9 mouse cellular contexts compared by ENCODE assay signal in genomic region chr3:133092936-133093335, GRCm38 (mm10). TPM values are rescaled to one million over a fixed set of nuclear protein-coding genes. Genes with fewer than 3 reads are reported as not detected.
DNase-seq lines count a peak whose midpoint lies in the region; ATAC-seq and TF ChIP-seq lines count a peak whose summit lies in the region.
"Had no signal": no experiment of that assay in that cellular context is flagged by ENCODE, and none has a peak within 500 bp of the region (broad histone marks: within the 10 kb centered on the region; RNA-seq: fewer than 3 reads in every experiment).

No protein-coding gene starts in this region.

- H3K27me3 ChIP-seq in lung, postnatal 0 days (replicated peaks; ENCODE audit: insufficient read depth, low read length), result no peaks in the 10 kb centered on the region
- H3K27me3 ChIP-seq in liver, postnatal 0 days (ENCODE audit: insufficient read depth, low read length), result no peaks in the 10 kb centered on the region
- H3K27me3 ChIP-seq in stomach, postnatal 0 days (ENCODE audit: control insufficient read depth, insufficient read depth, low read length), result no peaks in the 10 kb centered on the region

- peak overlapping the region; percentile 94; the same call in 1 of the 2 replicates for H3K4me3 ChIP-seq in lung, postnatal 0 days (ENCODE audit: low read depth, low read length)
- no peak overlapping the region for H3K4me3 ChIP-seq in lung, adult 2 months (replicated peaks; ENCODE audit: extremely low read depth, low read depth, low read length)
- H3K4me3 ChIP-seq in liver, postnatal 0 days (ENCODE audit: low read depth, low read length), result peak overlapping the region; percentile 90
- H3K4me3 ChIP-seq in stomach, postnatal 0 days (ENCODE audit: low read depth, low read length), result peak overlapping the region; percentile 98; the same call in 1 of the 2 replicates

- H3K9me3 ChIP-seq in lung, postnatal 0 days (ENCODE audit: low read length), result no peaks in the 10 kb centered on the region
- no peaks in the 10 kb centered on the region for H3K9me3 ChIP-seq in liver, postnatal 0 days (ENCODE audit: low read length)
- H3K9me3 ChIP-seq in stomach, postnatal 0 days (ENCODE audit: control insufficient read depth, low read length), result no peaks in the 10 kb centered on the region

- no peak for TF ChIP-seq POLR2A in lung, adult 2 months (IDR thresholded peaks at IDR 0.05; ENCODE audit: borderline replicate concordance, extremely low read depth, low read depth, low read length)

- no peak overlapping the region for H3K27ac ChIP-seq in lung, postnatal 0 days (ENCODE audit: low read length)
- peak overlapping the region; percentile 92 for H3K27ac ChIP-seq in liver, postnatal 0 days (ENCODE audit: low read depth)
- no peak overlapping the region for H3K27ac ChIP-seq in stomach, postnatal 0 days (replicated peaks)

- WGBS in lung, postnatal 0 days, result 69% methylated on average over 1 of the region's 1 CpGs
- WGBS in lung, adult 2 months, result 50% methylated on average over 1 of the region's 1 CpGs
- 40% methylated on average over 1 of the region's 1 CpGs for WGBS in liver, postnatal 0 days (ENCODE audit: insufficient replicate concordance)
- 74% methylated on average over 1 of the region's 1 CpGs for WGBS in stomach, postnatal 0 days

- peak overlapping the region; percentile 61; the same call in 1 of the 2 replicates for H3K4me2 ChIP-seq in lung, postnatal 0 days (replicated peaks; ENCODE audit: low read depth, low read length)
- peak overlapping the region; percentile 92 for H3K4me2 ChIP-seq in liver, postnatal 0 days (ENCODE audit: low read depth, low read length)
- peak overlapping the region; percentile 74 for H3K4me2 ChIP-seq in stomach, postnatal 0 days (replicated peaks; ENCODE audit: low read depth)

- peak; percentile 5 for DNase-seq in lung, postnatal 0 days (ENCODE audit: low spot score)
- DNase-seq in lung, adult 2 months, result no peak
- no peak for DNase-seq in liver, postnatal 0 days
- DNase-seq in stomach, postnatal 0 days (ENCODE audit: low spot score), result no peak
- DNase-seq in MN1 (ENCODE audit: low spot score), result no peak
- no peak for DNase-seq in layer of hippocampus, postnatal 25 days (ENCODE audit: extremely low spot score in 1 of 2, low spot score in 1 of 2)
- DNase-seq in cerebellum, adult 9-11 months, result no peak
- DNase-seq: adrenal gland, postnatal 25 days had no signal

- peak overlapping the region; percentile 86; the same call in 1 of the 2 replicates for H3K9ac ChIP-seq in lung, postnatal 0 days (replicated peaks; ENCODE audit: low read depth)
- H3K9ac ChIP-seq in liver, postnatal 0 days (replicated peaks), result peak overlapping the region; percentile 84
- no peak overlapping the region for H3K9ac ChIP-seq in stomach, postnatal 0 days (ENCODE audit: low read length)

- H3K36me3 ChIP-seq in lung, postnatal 0 days (ENCODE audit: insufficient read depth, low read length), result peaks cover 2% of the 10 kb centered on the region; the same call in 1 of the 2 replicates
- H3K36me3 ChIP-seq in liver, postnatal 0 days (replicated peaks; ENCODE audit: insufficient read depth, low read length), result peaks cover 6% of the 10 kb centered on the region
- H3K36me3 ChIP-seq in stomach, postnatal 0 days (ENCODE audit: control insufficient read depth, insufficient read depth, low read length), result no peaks in the 10 kb centered on the region

- ATAC-seq in lung, postnatal 0 days, result no peak
- peak; percentile 24 for ATAC-seq in granulocyte monocyte progenitor cell, adult 5-6 weeks (replicated peaks; ENCODE audit: poor library complexity, severe bottlenecking)
- ATAC-seq in liver, postnatal 0 days, result no peak
- no peak for ATAC-seq in stomach, postnatal 0 days (ENCODE audit: low FRiP score, low TSS enrichment)

- no peak for TF ChIP-seq EP300 in lung, postnatal 0 days (IDR thresholded peaks at IDR 0.05)
- no peak for TF ChIP-seq EP300 in liver, postnatal 0 days (IDR thresholded peaks at IDR 0.05; ENCODE audit: low read depth)
- no peak for TF ChIP-seq EP300 in stomach, postnatal 0 days (optimal IDR thresholded peaks at IDR 0.05)

- H3K4me1 ChIP-seq in lung, postnatal 0 days (ENCODE audit: insufficient read depth, low read depth, low read length), result peaks cover 6% of the 10 kb centered on the region; the same call in 1 of the 2 replicates
- H3K4me1 ChIP-seq in lung, adult 2 months (ENCODE audit: control insufficient read depth, insufficient read depth, low read length), result peaks cover 2% of the 10 kb centered on the region
- peaks cover 24% of the 10 kb centered on the region for H3K4me1 ChIP-seq in liver, postnatal 0 days (ENCODE audit: insufficient read depth)
- H3K4me1 ChIP-seq in stomach, postnatal 0 days (replicated peaks; ENCODE audit: control insufficient read depth, insufficient read depth), result no peaks in the 10 kb centered on the region

- TF ChIP-seq CTCF in lung, postnatal 0 days (IDR thresholded peaks at IDR 0.05), result no peak
- TF ChIP-seq CTCF in lung, adult 2 months (IDR thresholded peaks at IDR 0.05; ENCODE audit: insufficient read depth, low read length), result no peak
- TF ChIP-seq CTCF in liver, postnatal 0 days (IDR thresholded peaks at IDR 0.05; ENCODE audit: low read depth), result no peak
- TF ChIP-seq CTCF in stomach, postnatal 0 days (IDR thresholded peaks at IDR 0.05; ENCODE audit: low read depth), result no peak

RNA-seq across cellular contexts. Expression of gene Gstcd, which starts 1.1 kb away (rescaled TPM):
- 2.0 TPM in 2 replicates for polyA plus RNA-seq in lung, postnatal 0 days (2015; fragmentation: Nextera tagmentation; extraction: Ambion mirVana)
- polyA plus RNA-seq in lung, adult 2 months (2012; rRNA removed), result 2.0 and 3.1 TPM in 2 replicates
- 21.6 and 33.1 TPM in 2 replicates for total RNA-seq in granulocyte monocyte progenitor cell, adult 5-6 weeks (2014; fragmentation: Nextera tagmentation)
- 17.5 and 18.7 TPM in 2 replicates for total RNA-seq in granulocyte monocyte progenitor cell, adult 5-6 weeks (2017)
- polyA plus RNA-seq in liver, postnatal 0 days (2015; fragmentation: Nextera tagmentation; extraction: Ambion mirVana), result 1.4 and 1.6 TPM in 2 replicates
- 2.5 and 2.8 TPM in 2 replicates for polyA plus RNA-seq in stomach, postnatal 0 days (2015; fragmentation: Nextera tagmentation; extraction: Ambion mirVana)
- total RNA-seq in layer of hippocampus, postnatal 25 days (2021), result 1 to 10 TPM; 8.1 to 9.1 TPM

RNA-seq across cellular contexts. Expression of gene Ints12, which starts 1.3 kb away (rescaled TPM):
- 15.8 and 17.0 TPM in 2 replicates for polyA plus RNA-seq in lung, postnatal 0 days (2015; fragmentation: Nextera tagmentation; extraction: Ambion mirVana)
- 4.2 and 8.9 TPM in 2 replicates for polyA plus RNA-seq in lung, adult 2 months (2012; rRNA removed)
- total RNA-seq in granulocyte monocyte progenitor cell, adult 5-6 weeks (2014; fragmentation: Nextera tagmentation), result 20.7 and 32.7 TPM in 2 replicates
- total RNA-seq in granulocyte monocyte progenitor cell, adult 5-6 weeks (2017), result 15.8 and 16.3 TPM in 2 replicates
- polyA plus RNA-seq in liver, postnatal 0 days (2015; fragmentation: Nextera tagmentation; extraction: Ambion mirVana), result 7.9 and 9.0 TPM in 2 replicates
- 13.7 and 14.2 TPM in 2 replicates for polyA plus RNA-seq in stomach, postnatal 0 days (2015; fragmentation: Nextera tagmentation; extraction: Ambion mirVana)
- 10 to 100 TPM; 11.0 to 14.8 TPM for total RNA-seq in layer of hippocampus, postnatal 25 days (2021)
